Mouse (Mus musculus): Measurements from ENCODE around the gene Gin1. TPM values are rescaled to one million over a fixed set of nuclear protein-coding genes. Genes with fewer than 3 reads are reported as not detected.
"Not testable (repeated sequence)": the region's sequence is repeated elsewhere in the genome, so short reads cannot be mapped to it uniquely, and the experiment has no call there.

Gin1 gene
- 10 to 100 TPM in 1 of 2 experiments, 1 to 10 TPM in 1; 8.0 to 15.0 TPM for total RNA-seq (2021)

GRCm38 (mm10) chr1:97769904-97770753, at the start of gene Gin1, which contains the start of gene Ppip5k2:
Gin1 (plus strand) TSS chr1:97770172.
Ppip5k2 (minus strand) TSS chr1:97770411.
- intact Hi-C loops (cut with DNase I), result no loop called here
- peak; percentile 93 to 95 for DNase-seq (ENCODE audit: low spot score in 2 of 2)

GRCm38 (mm10) chr1:97726730-97727129, 43.2 kb upstream of the Gin1 start:
- DNase-seq (ENCODE audit: low spot score in 2 of 2), result no peak
- intact Hi-C loops (cut with DNase I), result no loop called here

GRCm38 (mm10) chr1:97729339-97729738, 40.6 kb upstream of the Gin1 start:
- intact Hi-C loops (cut with DNase I), result no loop called here
- DNase-seq (ENCODE audit: low spot score in 2 of 2), result no peak

GRCm38 (mm10) chr1:97743063-97743462, 26.9 kb upstream of the Gin1 start:
- intact Hi-C loops (cut with DNase I), result no loop called here
- DNase-seq (ENCODE audit: low spot score in 2 of 2), result no peak

- intact Hi-C loops (cut with DNase I), result no loop called here
- no peak for DNase-seq (ENCODE audit: low spot score in 2 of 2)
Measured at GRCm38 (mm10) chr1:97745712-97746111, 24.3 kb upstream of the Gin1 start.

- no peak for DNase-seq (ENCODE audit: low spot score in 2 of 2)
- intact Hi-C loops (cut with DNase I), result no loop called here
Measured at GRCm38 (mm10) chr1:97746261-97746660, 23.7 kb upstream of the Gin1 start.

GRCm38 (mm10) chr1:97748163-97748562, 21.8 kb upstream of the Gin1 start:
- intact Hi-C loops (cut with DNase I), result no loop called here
- DNase-seq (ENCODE audit: low spot score in 2 of 2), result no peak

- intact Hi-C loops (cut with DNase I), result no loop called here
- no peak for DNase-seq (ENCODE audit: low spot score in 2 of 2)
Measured at GRCm38 (mm10) chr1:97753216-97753615, 16.8 kb upstream of the Gin1 start.

GRCm38 (mm10) chr1:97754392-97754791, 15.6 kb upstream of the Gin1 start:
- intact Hi-C loops (cut with DNase I), result no loop called here
- no peak for DNase-seq (ENCODE audit: low spot score in 2 of 2)

GRCm38 (mm10) chr1:97759841-97760240, 10.1 kb upstream of the Gin1 start:
- intact Hi-C loops (cut with DNase I), result no loop called here
- no peak for DNase-seq (ENCODE audit: low spot score in 2 of 2)

- no peak for DNase-seq (ENCODE audit: low spot score in 2 of 2)
- intact Hi-C loops (cut with DNase I), result no loop called here
Measured at GRCm38 (mm10) chr1:97760598-97760997, 9.4 kb upstream of the Gin1 start.

- no peak for DNase-seq (ENCODE audit: low spot score in 2 of 2)
- intact Hi-C loops (cut with DNase I), result no loop called here
Measured at GRCm38 (mm10) chr1:97761477-97761876, 8.5 kb upstream of the Gin1 start.

- intact Hi-C loops (cut with DNase I), result not testable (repeated sequence)
Measured at GRCm38 (mm10) chr1:97765712-97766111, 4.3 kb upstream of the Gin1 start.

GRCm38 (mm10) chr1:97768089-97768488, 1.9 kb upstream of the Gin1 start:
- no peak for DNase-seq (ENCODE audit: low spot score in 2 of 2)
- intact Hi-C loops (cut with DNase I), result no loop called here

More at GRCm38 (mm10) chr1:97765712-97766111, 4.3 kb upstream of the Gin1 start:
- DNase-seq (ENCODE audit: low spot score in 2 of 2), result not testable (repeated sequence)

- DNase-seq (ENCODE audit: low spot score in 2 of 2), result no peak
- intact Hi-C loops (cut with DNase I), result no loop called here
Measured at GRCm38 (mm10) chr1:97768906-97769293, 1.1 kb upstream of the Gin1 start.

- intact Hi-C loops (cut with DNase I), result no loop called here
- peak in 1 of 2 experiments; percentile 29 for DNase-seq (ENCODE audit: low spot score in 2 of 2)
Measured at GRCm38 (mm10) chr1:97769294-97769903, 573 bp upstream of the Gin1 start.

- no peak for DNase-seq (ENCODE audit: low spot score in 2 of 2)
- intact Hi-C loops (cut with DNase I), result no loop called here
Measured at GRCm38 (mm10) chr1:97771118-97771517, 1.1 kb downstream of the Gin1 start.

GRCm38 (mm10) chr1:97771727-97772126, 1.8 kb downstream of the Gin1 start:
- intact Hi-C loops (cut with DNase I), result no loop called here

GRCm38 (mm10) chr1:97773362-97773761, 3.4 kb downstream of the Gin1 start:
- DNase-seq (ENCODE audit: low spot score in 2 of 2), result no peak
- intact Hi-C loops (cut with DNase I), result no loop called here

More at GRCm38 (mm10) chr1:97771727-97772126, 1.8 kb downstream of the Gin1 start:
- no peak for DNase-seq (ENCODE audit: low spot score in 2 of 2)

GRCm38 (mm10) chr1:97773973-97774372, 4.0 kb downstream of the Gin1 start:
- DNase-seq (ENCODE audit: low spot score in 2 of 2), result no peak
- intact Hi-C loops (cut with DNase I), result no loop called here

GRCm38 (mm10) chr1:97781674-97782073, 11.7 kb downstream of the Gin1 start:
- no peak for DNase-seq (ENCODE audit: low spot score in 2 of 2)
- intact Hi-C loops (cut with DNase I), result no loop called here

Data from left cerebral cortex, postnatal 36 days (tissue).